Mouse (Mus musculus): Measurements from ENCODE around the gene Chd4.

DNA sequence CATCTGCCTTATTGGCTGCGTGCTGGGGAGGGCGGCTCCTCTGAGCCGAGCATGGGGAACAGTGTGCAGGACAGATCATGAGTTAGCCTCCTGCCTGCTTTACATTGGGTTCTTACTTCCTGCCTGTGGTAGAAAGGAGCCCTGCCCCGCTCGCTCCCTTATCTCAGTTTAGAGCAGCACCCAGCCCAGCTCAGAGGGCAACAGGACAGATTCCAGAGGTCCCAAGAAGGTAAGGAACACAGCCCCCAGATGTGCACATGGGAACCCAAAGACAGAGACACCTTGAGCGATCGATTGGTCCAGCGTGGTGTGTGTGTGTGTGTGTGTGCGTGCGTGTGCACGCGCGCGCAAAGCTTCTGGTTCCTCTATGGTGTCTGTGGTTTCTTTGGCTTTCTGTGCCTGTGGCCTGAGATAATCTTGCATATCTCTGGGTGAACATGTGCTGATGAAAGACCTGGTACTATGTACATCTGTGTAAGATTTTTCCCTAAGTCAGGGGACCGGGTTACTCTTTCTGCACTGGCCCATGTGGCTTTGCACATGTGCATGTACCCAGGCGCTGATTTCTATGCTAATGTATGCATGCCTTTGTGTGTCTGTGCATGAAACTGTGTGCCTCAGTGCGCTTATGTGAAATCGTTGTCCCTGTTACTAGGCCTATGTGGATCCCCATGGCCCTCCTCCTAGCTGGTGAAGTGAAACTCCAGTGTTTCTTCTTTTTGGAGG is 24.4 kb upstream of the Chd4 start:
- no peak for TF ChIP-seq POLR2A (IDR thresholded peaks at IDR 0.05; ENCODE audit: insufficient read length, low read depth)
- no peak for TF ChIP-seq TCF12 (IDR thresholded peaks at IDR 0.05; ENCODE audit: insufficient read depth, poor library complexity, severe bottlenecking)
- TF ChIP-seq E2F4 (IDR thresholded peaks at IDR 0.05; ENCODE audit: insufficient read depth) = no peak
- TF ChIP-seq MYOD1 (IDR thresholded peaks at IDR 0.05; ENCODE audit: control insufficient read depth in 1 of 3, insufficient read length in 2 of 3, low read depth in 2 of 3) = no peak
- no peak for TF ChIP-seq POLR2AphosphoS2 (IDR thresholded peaks at IDR 0.05; ENCODE audit: insufficient read length, low read depth)
